Mouse (Mus musculus) stomach, embryonic 16.5 days (tissue): ENCODE measurements at regions not wholly inside any gene's neighbourhood (a gene's known extent, or its start where the extent isn't known, plus 50 kb on each side); places are given as distances from the start of the nearest gene placed in this dataset.

Experiments used
- ATAC-seq: fragments of 200-750 bp; cut with Nextera tagmentation; 2 replicates; pipeline ENCODE4 v1.8.0; 2017; ENCODE audit warnings: moderate number of reproducible peaks, moderate TSS enrichment; ENCODE audit not compliant: insufficient read depth, low FRiP score
- H3K27ac ChIP-seq: fragments of 300-500 bp; sonication (generic); 2 replicates; pipeline ENCODE4 v1.5.1; 2014; ENCODE audit warnings: low read length
- H3K27me3 ChIP-seq: fragments of 300-500 bp; sonication (generic); 2 replicates; pipeline ENCODE4 v1.6.1; 2014; ENCODE audit warnings: low read length, control low read depth, mixed read lengths; ENCODE audit not compliant: control insufficient read depth, insufficient read depth
- H3K36me3 ChIP-seq: fragments of 300-500 bp; sonication (generic); 2 replicates; pipeline ENCODE4 v1.6.1; 2014; ENCODE audit warnings: low read length; ENCODE audit not compliant: control insufficient read depth, insufficient read depth
- H3K4me1 ChIP-seq: fragments of 300-500 bp; sonication (generic); 2 replicates; pipeline ENCODE4 v1.6.1; 2014; ENCODE audit warnings: low read length, control low read depth, mixed read lengths; ENCODE audit not compliant: control insufficient read depth, insufficient read depth
- H3K4me2 ChIP-seq: fragments of 300-500 bp; sonication (generic); 2 replicates; pipeline ENCODE4 v1.6.1; 2014; ENCODE audit warnings: low read depth, low read length, mixed read lengths
- H3K4me3 ChIP-seq: fragments of 300-500 bp; sonication (generic); replicated peaks from 2 replicates; pipeline ENCODE4 v1.5.1; 2014; ENCODE audit warnings: mild to moderate bottlenecking, low read length
- H3K9ac ChIP-seq: fragments of 300-500 bp; sonication (generic); 2 replicates; pipeline ENCODE4 v1.6.1; 2014; ENCODE audit warnings: low read length
- H3K9me3 ChIP-seq: fragments of 300-500 bp; sonication (generic); replicated peaks from 2 replicates; pipeline ENCODE4 v1.6.1; 2016; ENCODE audit warnings: low read length, control low read depth; ENCODE audit not compliant: control insufficient read depth
- WGBS: fragments of 180-500 bp; shearing (Covaris S2); extraction: QIAGEN DNeasy Blood & Tissue Kit; methylation state at CpG from one replicate; pipeline ENCODE4 v1.1.7; 2014; 5-methylcytosine and 5-hydroxymethylcytosine counted together

DNA sequence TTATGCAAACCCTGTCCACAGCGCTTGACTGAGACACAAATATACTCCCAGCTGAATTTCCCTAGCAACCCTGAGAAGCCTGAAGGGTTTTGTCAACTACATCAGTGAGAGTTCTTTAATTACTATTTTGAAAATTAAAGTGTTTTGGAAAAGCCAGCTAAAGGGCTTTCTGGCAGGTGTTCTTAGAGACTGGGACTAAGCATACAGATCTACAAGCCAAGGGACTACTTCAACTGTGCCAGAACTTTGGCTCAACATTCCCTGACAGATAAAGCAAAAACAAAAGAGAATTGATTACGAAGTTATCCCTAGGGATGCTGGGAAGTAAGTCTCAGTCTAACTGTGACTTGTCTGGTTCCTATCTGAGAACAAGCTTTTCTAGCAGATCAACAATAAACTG lies 213.4 kb upstream of the Mkln1 start:
- Histone ChIP-seq H3K9ac (no peak overlapping the region), H3K4me1 (no peaks in the 10 kb centered on the region), H3K9me3 (no peaks in the 10 kb centered on the region), H3K36me3 (no peaks in the 10 kb centered on the region), H3K27me3 (no peaks in the 10 kb centered on the region), H3K27ac (no peak overlapping the region), H3K4me3 (no peak overlapping the region), H3K4me2 (no peak overlapping the region)
- no peak for ATAC-seq
- 81% methylated on average over 2 of the region's 2 CpGs for WGBS

DNA sequence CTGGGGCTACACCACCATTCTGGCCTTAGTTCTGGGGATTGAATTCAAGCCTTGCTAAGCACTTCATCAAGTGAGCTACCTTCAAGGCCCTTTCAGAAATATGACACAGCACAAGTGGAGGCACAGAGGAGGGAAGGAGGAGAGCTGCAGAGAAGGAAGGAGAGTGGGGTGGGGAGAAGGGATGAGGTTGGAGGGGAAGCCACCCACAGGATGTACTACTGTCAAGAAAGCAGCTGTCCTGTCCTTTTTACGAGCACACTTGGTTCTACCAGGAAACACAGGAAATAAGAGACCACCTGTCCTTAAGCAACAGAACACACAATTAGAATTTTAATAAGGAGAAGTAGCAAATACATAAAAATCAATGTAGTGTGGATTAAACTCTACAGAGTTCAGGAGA lies 210.5 kb upstream of the Mkln1 start:
- H3K27me3 ChIP-seq: no peaks in the 10 kb centered on the region
- H3K4me3 ChIP-seq: no peak overlapping the region
- H3K9ac ChIP-seq: no peak overlapping the region
- 0 out of 2 replicates have a peak, but pooled peaks cover 5% of the 10 kb centered on the region for H3K4me1 ChIP-seq
- no peaks in the 10 kb centered on the region for H3K9me3 ChIP-seq
- no peak for ATAC-seq
- no peak overlapping the region for H3K27ac ChIP-seq
- no peak overlapping the region for H3K4me2 ChIP-seq
- H3K36me3 ChIP-seq: no peaks in the 10 kb centered on the region
- 70% methylated on average over 1 of the region's 1 CpGs for WGBS

DNA sequence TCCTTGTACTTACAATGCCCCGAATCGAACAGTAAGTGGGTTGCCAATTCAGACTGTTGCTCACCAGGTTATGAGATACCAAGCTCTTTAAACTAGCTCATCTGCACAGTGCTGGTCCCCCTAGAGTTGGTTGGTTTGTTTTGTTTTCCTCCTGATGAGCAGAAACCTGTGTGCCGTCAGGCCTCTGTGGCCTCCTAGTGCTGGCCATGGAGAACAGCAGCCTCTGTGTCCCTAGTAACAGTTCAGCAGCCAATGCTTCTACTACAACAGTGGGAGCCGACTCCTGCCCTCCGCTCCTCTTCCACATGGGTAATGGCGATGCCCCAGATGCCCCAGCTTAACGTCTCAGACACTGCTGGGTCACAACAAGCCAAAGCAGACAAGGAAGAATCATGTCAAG lies 209.5 kb upstream of the Mkln1 start:
- Histone ChIP-seq H3K9me3 (no peaks in the 10 kb centered on the region), H3K4me1 (0 out of 2 replicates have a peak, but pooled peaks cover 5% of the 10 kb centered on the region), H3K27ac (no peak overlapping the region), H3K4me2 (no peak overlapping the region), H3K27me3 (no peaks in the 10 kb centered on the region), H3K9ac (no peak overlapping the region), H3K36me3 (no peaks in the 10 kb centered on the region), H3K4me3 (no peak overlapping the region)
- 60% methylated on average over 7 of the region's 7 CpGs for WGBS
- ATAC-seq: no peak

DNA sequence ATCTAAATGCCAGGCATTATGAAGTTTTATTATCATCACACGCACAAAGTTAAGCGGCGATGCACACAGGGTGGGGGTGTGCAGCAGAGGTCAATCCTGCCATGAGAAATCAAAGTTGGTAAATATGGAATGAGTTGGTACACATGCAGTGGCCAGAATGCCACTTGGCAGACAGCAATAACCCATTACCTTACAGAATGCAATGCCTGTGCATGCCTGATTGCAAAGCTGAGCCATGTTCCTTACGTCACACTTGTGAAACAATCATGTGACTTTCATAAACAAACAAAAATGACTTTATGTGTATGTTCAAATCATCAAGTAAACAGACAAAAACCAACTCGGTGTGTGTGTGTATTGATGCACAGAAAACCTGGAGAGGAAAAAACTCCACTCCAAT lies 208.5 kb upstream of the Mkln1 start:
- no peaks in the 10 kb centered on the region for H3K36me3 ChIP-seq
- no peaks in the 10 kb centered on the region for H3K9me3 ChIP-seq
- H3K4me2 ChIP-seq: no peak overlapping the region
- H3K4me3 ChIP-seq: no peak overlapping the region
- WGBS: 53% methylated on average over 5 of the region's 5 CpGs
- H3K4me1 ChIP-seq: 0 out of 2 replicates have a peak, but pooled peaks cover 5% of the 10 kb centered on the region
- ATAC-seq: no peak
- no peak overlapping the region for H3K9ac ChIP-seq
- H3K27ac ChIP-seq: no peak overlapping the region
- no peaks in the 10 kb centered on the region for H3K27me3 ChIP-seq

DNA sequence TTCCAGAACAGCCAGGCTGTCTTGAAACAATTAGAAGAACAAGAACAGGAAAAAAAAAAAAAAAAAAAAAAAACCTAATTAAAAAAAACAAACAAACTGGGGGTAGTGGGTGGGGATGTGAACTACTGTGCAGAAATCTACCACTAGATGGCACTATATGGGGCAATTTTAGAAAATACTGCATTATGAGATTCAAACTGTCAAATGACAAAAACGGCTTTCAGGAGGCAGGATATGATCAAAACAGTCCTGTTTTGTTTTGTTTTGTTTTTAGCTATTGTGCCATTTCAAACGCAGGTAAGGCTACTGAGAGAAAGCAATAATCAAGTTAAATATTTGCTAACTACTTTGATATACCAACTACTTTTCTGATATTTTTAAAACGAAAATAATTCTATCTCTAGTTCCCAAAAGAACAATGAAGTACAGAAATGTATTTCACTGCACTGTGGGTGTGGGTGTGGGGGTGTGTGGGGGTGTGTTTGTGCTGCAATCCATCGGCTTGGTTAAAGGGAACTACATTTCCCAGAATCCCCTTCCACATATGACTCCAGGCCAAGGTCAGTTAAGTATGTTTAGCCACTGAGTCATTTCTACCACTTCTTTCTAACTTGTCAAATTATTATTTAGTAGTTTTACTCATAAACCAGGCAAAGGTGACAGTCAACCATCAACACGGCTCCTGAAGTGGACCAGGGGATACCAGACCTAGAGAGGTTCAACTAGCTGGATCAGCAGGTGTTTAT lies 207.7 kb upstream of the Mkln1 start:
- H3K27me3 ChIP-seq: no peaks in the 10 kb centered on the region
- H3K27ac ChIP-seq: peak overlapping the region; percentile 40
- 40% methylated on average over 5 of the region's 5 CpGs for WGBS
- no peak overlapping the region for H3K4me3 ChIP-seq
- no peaks in the 10 kb centered on the region for H3K9me3 ChIP-seq
- peak; percentile 37; the same call in 1 of the 2 replicates for ATAC-seq
- H3K36me3 ChIP-seq: no peaks in the 10 kb centered on the region
- no peak overlapping the region for H3K4me2 ChIP-seq
- no peak overlapping the region for H3K9ac ChIP-seq
- 0 out of 2 replicates have a peak, but pooled peaks cover 5% of the 10 kb centered on the region for H3K4me1 ChIP-seq

DNA sequence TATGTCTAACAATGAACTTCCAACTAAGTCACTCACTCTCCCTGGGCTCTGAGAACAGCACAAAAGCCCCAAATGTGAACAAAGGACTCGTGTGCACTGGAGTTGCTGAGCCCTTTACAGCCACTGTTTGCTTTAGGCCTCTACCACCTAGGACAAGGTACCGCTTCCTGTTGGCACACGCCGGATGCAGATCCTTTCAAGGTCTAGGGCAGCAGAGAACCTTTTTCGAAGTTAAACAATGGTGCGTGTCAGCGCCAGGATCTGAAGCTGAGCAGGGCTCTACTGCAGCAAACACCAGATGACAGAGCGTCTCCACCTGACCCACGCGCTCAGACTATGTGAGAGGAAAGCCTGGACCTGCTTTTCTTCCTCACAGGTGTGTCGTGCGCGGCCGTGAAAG lies 207.0 kb upstream of the Mkln1 start:
- Histone ChIP-seq H3K36me3 (no peaks in the 10 kb centered on the region), H3K27ac (peak overlapping the region; percentile 40), H3K9ac (0 out of 2 replicates have a peak overlapping the region, but pooled peaks have one; percentile 12), H3K4me3 (no peak overlapping the region), H3K4me1 (0 out of 2 replicates have a peak, but pooled peaks cover 5% of the 10 kb centered on the region), H3K4me2 (no peak overlapping the region), H3K9me3 (no peaks in the 10 kb centered on the region), H3K27me3 (no peaks in the 10 kb centered on the region)
- WGBS: 68% methylated on average over 14 of the region's 14 CpGs
- ATAC-seq: peak; percentile 62

DNA sequence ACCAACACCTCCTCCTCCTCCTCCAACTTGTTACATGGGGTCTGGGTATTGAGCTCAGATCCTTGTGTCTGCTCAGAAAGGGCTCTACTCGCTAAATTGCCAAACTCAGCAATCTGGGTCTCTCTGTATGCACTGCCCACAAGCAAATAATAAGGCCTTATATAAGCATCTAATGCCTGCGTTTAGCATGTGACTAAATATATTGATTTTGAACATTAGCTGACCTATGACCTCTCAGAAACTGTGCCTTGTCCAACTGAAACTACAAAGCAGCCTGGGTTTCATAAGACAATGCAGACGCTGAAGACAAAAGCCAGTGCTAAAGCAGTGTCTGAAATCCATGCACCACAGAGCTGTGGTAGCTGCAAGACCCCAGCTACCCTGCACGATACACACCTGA lies 206.3 kb upstream of the Mkln1 start:
- Histone ChIP-seq H3K27me3 (no peaks in the 10 kb centered on the region), H3K9ac (no peak overlapping the region), H3K9me3 (no peaks in the 10 kb centered on the region), H3K4me1 (0 out of 2 replicates have a peak, but pooled peaks cover 5% of the 10 kb centered on the region), H3K4me2 (no peak overlapping the region), H3K36me3 (no peaks in the 10 kb centered on the region), H3K4me3 (no peak overlapping the region), H3K27ac (no peak overlapping the region)
- ATAC-seq: no peak
- WGBS: 79% methylated on average over 4 of the region's 4 CpGs

DNA sequence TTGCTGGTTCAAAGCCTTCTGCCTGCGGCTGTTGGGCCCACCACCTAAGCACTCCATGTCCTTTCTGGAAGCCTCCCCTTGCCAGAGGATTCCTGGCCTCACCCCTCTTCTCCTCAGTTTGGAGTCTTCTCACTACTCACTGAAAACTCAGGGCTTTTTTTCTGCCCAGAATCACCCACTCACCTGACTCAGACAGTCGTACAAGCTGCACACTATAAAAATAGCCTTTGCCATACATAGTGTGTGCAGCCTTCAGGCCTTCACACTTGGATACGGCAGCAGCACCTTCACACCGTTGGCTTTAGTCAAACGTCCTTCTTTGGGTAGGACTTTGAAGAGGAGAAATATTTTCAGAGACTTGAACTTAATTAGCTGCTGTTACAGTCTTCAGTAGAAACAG lies 205.3 kb upstream of the Mkln1 start:
- ATAC-seq: no peak
- Histone ChIP-seq H3K36me3 (no peaks in the 10 kb centered on the region), H3K9me3 (no peaks in the 10 kb centered on the region), H3K4me1 (0 out of 2 replicates have a peak, but pooled peaks cover 5% of the 10 kb centered on the region), H3K9ac (no peak overlapping the region), H3K27ac (no peak overlapping the region), H3K4me3 (no peak overlapping the region), H3K27me3 (no peaks in the 10 kb centered on the region), H3K4me2 (no peak overlapping the region)
- 88% methylated on average over 5 of the region's 5 CpGs for whole genome bisulfite sequencing

DNA sequence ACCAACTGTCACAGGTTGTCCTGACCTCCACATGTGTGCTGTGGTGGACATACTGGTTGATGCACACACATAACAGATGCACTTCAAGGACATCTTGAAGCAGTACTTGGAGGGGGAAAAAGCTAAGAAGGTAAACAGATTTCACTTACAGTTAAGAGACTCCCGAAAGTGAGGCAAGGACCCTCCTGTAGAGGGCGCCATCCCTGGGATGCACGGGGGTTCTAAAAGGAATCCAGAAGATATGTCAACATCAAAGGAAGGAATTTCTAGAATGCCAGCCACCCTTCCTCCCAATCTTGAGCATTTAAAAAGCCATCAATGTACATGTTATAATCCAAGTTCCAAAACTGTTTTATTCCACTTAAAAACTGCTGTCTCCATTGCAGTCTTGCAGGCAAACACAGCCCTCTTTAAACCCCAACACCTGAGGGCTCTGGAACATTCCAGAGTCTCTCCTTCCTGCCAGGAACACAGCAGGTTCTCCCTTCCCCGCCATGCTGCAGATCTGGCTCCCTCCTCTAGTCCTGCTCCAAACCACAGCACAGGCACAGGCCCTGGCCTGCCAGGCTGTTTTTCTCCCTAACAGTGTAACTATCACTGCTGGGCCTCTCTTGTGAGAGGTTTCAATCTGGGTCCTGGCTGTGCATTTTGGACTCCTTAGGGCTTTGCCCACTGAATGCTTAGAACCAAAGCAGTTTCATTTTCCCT lies 200.8 kb upstream of the Mkln1 start:
- Histone ChIP-seq H3K4me2 (no peak overlapping the region), H3K9me3 (no peaks in the 10 kb centered on the region), H3K9ac (no peak overlapping the region), H3K4me3 (no peak overlapping the region), H3K27ac (no peak overlapping the region), H3K36me3 (no peaks in the 10 kb centered on the region), H3K4me1 (no peaks in the 10 kb centered on the region), H3K27me3 (no peaks in the 10 kb centered on the region)
- WGBS: 47% methylated on average over 4 of the region's 4 CpGs
- no peak for ATAC-seq
